Mouse (Mus musculus): ENCODE results near the gene Olfr655. TPM values are rescaled to one million over a fixed set of nuclear protein-coding genes. Genes with fewer than 3 reads are reported as not detected.

The Olfr655 gene
- polyA plus RNA-seq, 1 experiment from 2014 or later, result not detected

DNA sequence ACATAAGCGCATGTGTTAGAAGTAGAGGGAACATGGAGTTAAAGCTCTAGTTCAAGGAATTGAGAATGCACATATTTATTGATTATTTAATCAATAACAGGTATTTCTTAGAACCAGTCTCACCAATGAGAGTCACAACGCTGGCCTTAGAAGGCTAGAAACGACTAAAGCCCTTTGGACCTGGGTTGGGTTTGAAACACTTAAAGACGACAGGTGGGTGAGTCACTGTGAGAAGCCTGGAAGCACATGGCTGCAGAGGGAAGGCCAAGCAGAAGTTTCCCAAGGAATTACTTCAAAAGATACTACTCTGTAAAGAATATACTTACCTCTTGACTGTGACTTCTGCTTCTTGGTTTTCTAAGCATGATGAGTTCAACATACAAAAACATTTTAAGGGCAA is 20.7 kb downstream of the Olfr655 start:
- Histone ChIP-seq H3K27me3 (ENCODE audit: control insufficient read depth, insufficient read depth, low read length) (no peaks in the 10 kb centered on the region), H3K9ac (ENCODE audit: low read length) (no peak overlapping the region)
- no peak for ATAC-seq (ENCODE audit: insufficient read depth, low FRiP score)

DNA sequence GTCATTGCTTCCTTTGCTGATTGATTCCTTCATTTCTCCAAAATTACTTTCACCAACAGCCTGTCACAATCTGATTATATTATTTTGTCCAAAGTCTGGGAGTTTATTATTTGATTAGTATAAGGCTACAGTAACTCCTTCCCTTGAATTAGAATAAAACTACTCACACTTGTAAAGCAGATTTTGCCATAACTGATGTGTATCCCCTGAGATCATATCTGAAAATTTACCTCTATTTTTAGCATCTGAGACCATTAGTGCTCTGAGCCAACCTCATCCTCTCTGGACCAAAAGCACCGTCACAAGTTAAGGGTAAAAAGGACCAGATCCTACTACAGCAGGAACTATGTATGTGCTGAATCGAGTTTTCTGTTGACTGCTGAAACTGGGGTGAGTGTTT is 24.6 kb downstream of the Olfr655 start, which contains the start of gene Olfr653:
TSS of gene Olfr653 (plus strand) at position 301 of the 400 bp plus-strand sequence.
- no peaks in the 10 kb centered on the region for H3K27me3 ChIP-seq (ENCODE audit: control insufficient read depth, insufficient read depth, low read length)
- H3K27ac ChIP-seq (ENCODE audit: low read length), result no peak within 1 kb of the TSS
- 62% methylated on average over 2 of the region's 2 CpGs for WGBS
- no peak within 1 kb of the TSS for H3K4me3 ChIP-seq (replicated peaks; ENCODE audit: low read length)
- H3K9ac ChIP-seq (ENCODE audit: low read length), result no peak within 1 kb of the TSS
- H3K4me1 ChIP-seq (ENCODE audit: control insufficient read depth, insufficient read depth, low read length), result no peaks in the 10 kb centered on the region
- H3K36me3 ChIP-seq (ENCODE audit: control insufficient read depth, insufficient read depth, low read length), result no peaks in the 10 kb centered on the region
- H3K4me2 ChIP-seq (ENCODE audit: low read depth, low read length), result no peak within 1 kb of the TSS
- no peaks in the 10 kb centered on the region for H3K9me3 ChIP-seq (replicated peaks; ENCODE audit: control insufficient read depth, low read length)
- ATAC-seq (ENCODE audit: insufficient read depth, low FRiP score), result no peak

More for the DNA sequence above, 20.7 kb downstream of the Olfr655 start:
- WGBS, result 89% methylated on average over 4 of the region's 4 CpGs
- Histone ChIP-seq H3K36me3 (ENCODE audit: control insufficient read depth, insufficient read depth, low read length) (no peaks in the 10 kb centered on the region), H3K27ac (ENCODE audit: low read length) (no peak overlapping the region), H3K9me3 (replicated peaks; ENCODE audit: control insufficient read depth, low read length) (no peaks in the 10 kb centered on the region), H3K4me2 (ENCODE audit: low read depth, low read length) (no peak overlapping the region), H3K4me1 (ENCODE audit: control insufficient read depth, insufficient read depth, low read length) (no peaks in the 10 kb centered on the region), H3K4me3 (replicated peaks; ENCODE audit: low read length) (no peak overlapping the region)

DNA sequence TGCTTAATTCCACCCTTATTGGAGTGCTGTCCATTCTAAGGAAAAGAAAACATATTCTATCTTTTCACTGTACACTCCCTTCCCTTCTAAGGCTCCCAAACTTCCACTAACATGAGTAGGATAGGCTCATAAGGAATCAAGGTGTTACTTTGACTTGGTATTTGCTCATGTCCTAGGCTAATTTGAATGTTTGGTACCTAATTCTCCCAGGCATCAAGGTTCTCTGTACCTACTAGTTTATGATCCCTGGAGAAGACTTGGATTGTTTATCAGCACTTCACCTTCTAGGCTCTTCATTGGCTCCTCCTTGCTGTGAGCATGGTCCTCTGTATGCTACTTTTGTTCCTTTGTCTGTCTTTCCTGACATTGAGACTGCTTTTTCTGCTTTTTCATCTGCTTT is 41.0 kb downstream of the Olfr655 start, which contains the start of gene Olfr652:
TSS of gene Olfr652 (plus strand) at position 301 of the 400 bp plus-strand sequence.
- no peak within 1 kb of the TSS for H3K27ac ChIP-seq (ENCODE audit: low read length)
- H3K27me3 ChIP-seq (ENCODE audit: control insufficient read depth, insufficient read depth, low read length), result no peaks in the 10 kb centered on the region
- H3K9ac ChIP-seq (ENCODE audit: low read length), result no peak within 1 kb of the TSS
- H3K4me3 ChIP-seq (replicated peaks; ENCODE audit: low read length), result no peak within 1 kb of the TSS
- no peaks in the 10 kb centered on the region for H3K4me1 ChIP-seq (ENCODE audit: control insufficient read depth, insufficient read depth, low read length)
- H3K36me3 ChIP-seq (ENCODE audit: control insufficient read depth, insufficient read depth, low read length), result no peaks in the 10 kb centered on the region
- H3K9me3 ChIP-seq (replicated peaks; ENCODE audit: control insufficient read depth, low read length), result no peaks in the 10 kb centered on the region
- no peak for ATAC-seq (ENCODE audit: insufficient read depth, low FRiP score)
- H3K4me2 ChIP-seq (ENCODE audit: low read depth, low read length), result no peak within 1 kb of the TSS

DNA sequence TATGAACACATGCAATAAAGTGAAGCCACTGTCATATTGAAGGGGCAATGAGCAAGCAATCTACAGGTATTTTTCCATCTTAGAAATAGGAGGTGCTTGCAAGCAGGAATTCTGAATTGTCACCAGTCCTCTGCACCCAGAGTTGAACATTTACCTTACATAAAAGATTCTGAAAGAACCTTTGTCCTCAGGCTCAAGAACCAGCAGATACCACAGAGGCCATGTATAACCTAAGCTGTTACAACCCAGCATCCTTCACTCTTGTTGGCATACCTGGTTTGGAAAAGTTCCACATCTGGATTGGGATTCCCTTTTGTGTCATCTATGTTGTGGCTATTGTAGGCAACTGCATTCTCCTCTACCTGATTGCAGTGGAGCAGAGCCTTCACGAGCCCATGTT is 48.9 kb downstream of the Olfr655 start:
- H3K27me3 ChIP-seq (ENCODE audit: control insufficient read depth, insufficient read depth, low read length), result no peaks in the 10 kb centered on the region
- no peak overlapping the region for H3K9ac ChIP-seq (ENCODE audit: low read length)
- ATAC-seq (ENCODE audit: insufficient read depth, low FRiP score), result no peak
- H3K27ac ChIP-seq (ENCODE audit: low read length), result no peak overlapping the region
- no peak overlapping the region for H3K4me3 ChIP-seq (replicated peaks; ENCODE audit: low read length)
- no peaks in the 10 kb centered on the region for H3K36me3 ChIP-seq (ENCODE audit: control insufficient read depth, insufficient read depth, low read length)
- no peaks in the 10 kb centered on the region for H3K9me3 ChIP-seq (replicated peaks; ENCODE audit: control insufficient read depth, low read length)
- H3K4me2 ChIP-seq (ENCODE audit: low read depth, low read length), result no peak overlapping the region
- no peaks in the 10 kb centered on the region for H3K4me1 ChIP-seq (ENCODE audit: control insufficient read depth, insufficient read depth, low read length)
- 47% methylated on average over 1 of the region's 1 CpGs for WGBS

DNA sequence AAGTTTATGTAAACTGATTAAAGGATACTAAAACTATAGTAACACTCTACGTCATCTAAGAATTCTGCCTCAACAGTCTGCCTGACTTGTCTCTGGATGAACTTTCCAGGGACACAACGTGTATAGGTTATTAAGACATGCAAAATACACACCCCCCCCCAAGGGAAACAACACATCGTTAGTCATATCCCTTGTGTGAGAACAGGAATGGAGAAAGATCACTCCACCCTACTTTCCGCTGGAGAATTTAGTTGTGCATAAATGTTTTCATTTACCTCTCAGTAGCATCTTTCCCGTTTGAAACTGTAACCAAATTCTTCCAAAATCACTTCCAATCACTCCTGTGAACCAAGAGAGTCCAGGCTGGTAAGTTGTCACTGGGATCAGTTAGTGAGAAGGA is 51.7 kb downstream of the Olfr655 start, which contains the start of gene Olfr651:
TSS of gene Olfr651 (plus strand) at position 301 of the 400 bp plus-strand sequence.
- Histone ChIP-seq H3K36me3 (ENCODE audit: control insufficient read depth, insufficient read depth, low read length) (no peaks in the 10 kb centered on the region), H3K9me3 (replicated peaks; ENCODE audit: control insufficient read depth, low read length) (no peaks in the 10 kb centered on the region), H3K4me3 (replicated peaks; ENCODE audit: low read length) (no peak within 1 kb of the TSS), H3K4me1 (ENCODE audit: control insufficient read depth, insufficient read depth, low read length) (no peaks in the 10 kb centered on the region), H3K9ac (ENCODE audit: low read length) (no peak within 1 kb of the TSS), H3K27ac (ENCODE audit: low read length) (no peak within 1 kb of the TSS), H3K4me2 (ENCODE audit: low read depth, low read length) (no peak within 1 kb of the TSS), H3K27me3 (ENCODE audit: control insufficient read depth, insufficient read depth, low read length) (no peaks in the 10 kb centered on the region)
- WGBS, result 70% methylated on average over 5 of the region's 5 CpGs
- ATAC-seq (ENCODE audit: insufficient read depth, low FRiP score), result no peak

Other genes starting within 250 kb of the Olfr655 start
- 2.8 TPM in 2 replicates for gene Trim12c, start 248.4 kb downstream of the Olfr655 start, polyA plus RNA-seq (2015; fragmentation: Nextera tagmentation; extraction: Ambion mirVana)
- gene Trim30b, start 231.9 kb downstream of the Olfr655 start, polyA plus RNA-seq (2015; fragmentation: Nextera tagmentation; extraction: Ambion mirVana), result 0.22 and 0.31 TPM in 2 replicates
- 0.25 and 0.26 TPM in 2 replicates for gene Trim30c, start 200.9 kb downstream of the Olfr655 start, polyA plus RNA-seq (2015; fragmentation: Nextera tagmentation; extraction: Ambion mirVana)
- gene Trim30a, start 136.6 kb downstream of the Olfr655 start, polyA plus RNA-seq (2015; fragmentation: Nextera tagmentation; extraction: Ambion mirVana), result 1.8 and 2.4 TPM in 2 replicates
- gene Trim30d, start 93.9 kb downstream of the Olfr655 start, polyA plus RNA-seq (2015; fragmentation: Nextera tagmentation; extraction: Ambion mirVana), result 0.62 and 1.1 TPM in 2 replicates
- not detected in 2 replicates for gene Olfr651, start 51.6 kb downstream of the Olfr655 start, polyA plus RNA-seq (2015; fragmentation: Nextera tagmentation; extraction: Ambion mirVana)
- gene Olfr652, start 40.9 kb downstream of the Olfr655 start, polyA plus RNA-seq (2015; fragmentation: Nextera tagmentation; extraction: Ambion mirVana), result not detected in 2 replicates
- gene Olfr653, start 24.5 kb downstream of the Olfr655 start, polyA plus RNA-seq (2015; fragmentation: Nextera tagmentation; extraction: Ambion mirVana), result not detected in 2 replicates
- gene Olfr654, start 14.8 kb downstream of the Olfr655 start, polyA plus RNA-seq (2015; fragmentation: Nextera tagmentation; extraction: Ambion mirVana), result not detected in 2 replicates
- not detected in 2 replicates for gene Olfr656, start 12.2 kb upstream of the Olfr655 start, polyA plus RNA-seq (2015; fragmentation: Nextera tagmentation; extraction: Ambion mirVana)
- not detected in 2 replicates for gene Olfr657, start 23.0 kb upstream of the Olfr655 start, polyA plus RNA-seq (2015; fragmentation: Nextera tagmentation; extraction: Ambion mirVana)
- not detected in 2 replicates for gene Olfr658, start 45.5 kb upstream of the Olfr655 start, polyA plus RNA-seq (2015; fragmentation: Nextera tagmentation; extraction: Ambion mirVana)
- not detected in 2 replicates for gene Olfr659, start 65.0 kb upstream of the Olfr655 start, polyA plus RNA-seq (2015; fragmentation: Nextera tagmentation; extraction: Ambion mirVana)
- gene Olfr661, start 84.7 kb upstream of the Olfr655 start, polyA plus RNA-seq (2015; fragmentation: Nextera tagmentation; extraction: Ambion mirVana), result not detected in 2 replicates
- not detected in 2 replicates for gene Usp17le, start 175.7 kb upstream of the Olfr655 start, polyA plus RNA-seq (2015; fragmentation: Nextera tagmentation; extraction: Ambion mirVana)
- not detected in 2 replicates for gene Usp17lb, start 240.8 kb upstream of the Olfr655 start, polyA plus RNA-seq (2015; fragmentation: Nextera tagmentation; extraction: Ambion mirVana)

Data from stomach, embryonic 16.5 days (tissue).